Mouse (Mus musculus) cerebellum, postnatal 10 days (tissue): ENCODE data around the gene Gm10663.

Experiments
- DNase-seq, 2 experiments: peaks; one replicate each; pipeline ENCODE4 v3.0.0; 2021; ENCODE audit warnings: mixed read lengths in 2 of 2

Gm10663 gene

GRCm38 (mm10) chr8:65088120-65088519 is 13.3 kb downstream of the Gm10663 start:
- no peak for DNase-seq

- DNase-seq: no peak
Observed at GRCm38 (mm10) chr8:65089781-65090180, 14.9 kb downstream of the Gm10663 start.

GRCm38 (mm10) chr8:65097760-65098415 is 23.1 kb downstream of the Gm10663 start:
- DNase-seq: no peak

- no peak for DNase-seq
Observed at GRCm38 (mm10) chr8:65099735-65100134, 24.9 kb downstream of the Gm10663 start.

GRCm38 (mm10) chr8:65103632-65104031 is 28.8 kb downstream of the Gm10663 start:
- no peak for DNase-seq

- no peak for DNase-seq
Observed at GRCm38 (mm10) chr8:65104041-65104440, 29.2 kb downstream of the Gm10663 start.

GRCm38 (mm10) chr8:65107936-65108718 is 33.3 kb downstream of the Gm10663 start:
- DNase-seq: no peak

- no peak for DNase-seq
Observed at GRCm38 (mm10) chr8:65108936-65109335, 34.1 kb downstream of the Gm10663 start.

GRCm38 (mm10) chr8:65110285-65110691 is 35.5 kb downstream of the Gm10663 start:
- peak; percentile 85 to 89 for DNase-seq

- DNase-seq: no peak
Observed at GRCm38 (mm10) chr8:65112092-65112491, 37.3 kb downstream of the Gm10663 start.

- DNase-seq: no peak
Observed at GRCm38 (mm10) chr8:65126014-65126413, 51.2 kb downstream of the Gm10663 start.

GRCm38 (mm10) chr8:65126454-65126853 is 51.6 kb downstream of the Gm10663 start:
- DNase-seq: no peak
